Mouse (Mus musculus): ENCODE data around the gene Rprd2. TPM values are rescaled to one million over a fixed set of nuclear protein-coding genes. Genes with fewer than 3 reads are reported as not detected.

The Rprd2 gene
- polyA plus RNA-seq, 1 experiment from 2014 or later: 22.4 TPM

DNA sequence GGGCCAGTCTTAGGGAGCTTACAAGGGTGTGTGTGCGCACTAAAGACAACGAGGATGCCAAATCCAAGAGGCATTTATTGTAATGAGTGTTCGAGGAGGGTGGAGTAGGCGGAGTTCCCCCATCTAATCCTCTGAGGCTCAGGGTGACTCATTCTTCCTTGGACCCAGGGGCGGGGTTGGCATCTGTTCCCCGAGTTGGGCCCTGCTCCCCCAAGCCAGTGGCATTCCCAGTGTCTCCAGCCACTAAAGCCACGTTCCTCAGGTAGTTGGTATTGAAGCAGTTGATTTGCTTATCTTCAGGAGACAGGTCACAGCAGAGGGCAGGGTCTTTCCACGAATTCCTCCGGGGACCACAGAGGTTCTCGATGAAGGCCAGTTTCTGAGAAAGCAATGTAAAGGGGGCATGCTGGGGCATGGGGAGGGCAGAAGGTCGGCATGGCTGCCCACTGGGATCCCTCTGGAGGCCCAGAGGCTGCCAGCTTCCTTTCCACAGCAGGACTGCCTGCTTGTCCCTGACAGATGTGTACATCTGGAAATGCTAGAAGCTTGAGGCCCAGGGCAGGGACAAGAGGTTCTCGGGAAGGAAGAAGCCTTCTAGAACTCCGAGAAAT, 84.5 kb downstream of the Rprd2 start:
- DNase-seq (ENCODE audit: low spot score, missing footprints): no peak
- H3K27ac ChIP-seq (ENCODE audit: low read depth, low read length): no peak overlapping the region
- H3K27me3 ChIP-seq (ENCODE audit: control insufficient read depth, insufficient read depth, low read length): no peaks in the 10 kb centered on the region
- no peaks in the 10 kb centered on the region for H3K4me1 ChIP-seq (ENCODE audit: control insufficient read depth, insufficient read depth, low read length)
- H3K36me3 ChIP-seq (ENCODE audit: control insufficient read depth, insufficient read depth, low read length): peaks cover 6% of the 10 kb centered on the region; the same call in 1 of the 2 replicates
- 76% methylated on average over 13 of the region's 13 CpGs for WGBS
- no peak overlapping the region for H3K4me3 ChIP-seq (ENCODE audit: low read depth, low read length)
- H3K9me3 ChIP-seq (ENCODE audit: control insufficient read depth, low read length): no peaks in the 10 kb centered on the region
- H3K9ac ChIP-seq (ENCODE audit: low read length): no peak overlapping the region
- no peak for ATAC-seq (ENCODE audit: low FRiP score)
- no peak overlapping the region for H3K4me2 ChIP-seq

DNA sequence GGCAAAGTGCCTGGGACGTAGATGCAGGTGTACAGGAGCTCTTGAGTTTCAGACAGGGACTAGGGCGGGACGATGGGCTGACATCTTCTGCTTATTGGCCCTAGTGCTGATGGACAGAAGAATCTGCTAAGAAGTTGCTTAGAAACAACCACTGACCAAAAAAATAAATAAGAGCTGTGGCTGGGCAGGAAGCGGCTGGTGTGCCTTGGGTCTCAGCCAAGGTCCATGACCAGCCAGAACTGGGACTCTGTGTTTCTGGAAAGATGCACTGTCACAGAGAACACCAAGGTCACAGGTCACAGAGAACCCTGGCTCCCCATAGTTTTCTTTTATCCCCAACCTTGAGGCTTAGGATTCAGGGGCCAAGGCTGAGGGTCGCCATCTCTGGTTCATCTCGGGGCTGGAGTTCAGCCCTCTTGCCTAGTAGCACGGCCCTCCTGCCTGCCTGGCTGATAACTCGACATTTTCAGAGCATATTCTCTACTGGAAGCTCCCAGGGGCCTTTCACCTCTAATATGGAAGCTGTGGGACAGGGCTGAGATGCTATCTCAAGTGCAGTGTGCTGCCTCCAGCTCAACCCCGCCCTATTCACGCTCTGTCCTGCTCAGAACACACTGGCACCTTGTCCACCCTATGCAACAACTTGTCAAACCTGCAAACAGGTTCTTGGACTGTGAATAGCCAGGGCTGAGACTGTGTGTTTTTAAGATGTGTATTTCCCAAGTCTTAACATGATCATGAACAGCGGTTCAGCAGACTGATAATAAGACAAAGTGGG, 85.7 kb downstream of the Rprd2 start:
- no peaks in the 10 kb centered on the region for H3K27me3 ChIP-seq (ENCODE audit: control insufficient read depth, insufficient read depth, low read length)
- no peak overlapping the region for H3K9ac ChIP-seq (ENCODE audit: low read length)
- 79% methylated on average over 11 of the region's 11 CpGs for WGBS
- no peak overlapping the region for H3K27ac ChIP-seq (ENCODE audit: low read depth, low read length)
- H3K9me3 ChIP-seq (ENCODE audit: control insufficient read depth, low read length): no peaks in the 10 kb centered on the region
- no peak for ATAC-seq (ENCODE audit: low FRiP score)
- no peaks in the 10 kb centered on the region for H3K4me1 ChIP-seq (ENCODE audit: control insufficient read depth, insufficient read depth, low read length)
- peaks cover 3% of the 10 kb centered on the region; the same call in 1 of the 2 replicates for H3K36me3 ChIP-seq (ENCODE audit: control insufficient read depth, insufficient read depth, low read length)
- no peak overlapping the region for H3K4me3 ChIP-seq (ENCODE audit: low read depth, low read length)
- H3K4me2 ChIP-seq: no peak overlapping the region
- no peak for DNase-seq (ENCODE audit: low spot score, missing footprints)

DNA sequence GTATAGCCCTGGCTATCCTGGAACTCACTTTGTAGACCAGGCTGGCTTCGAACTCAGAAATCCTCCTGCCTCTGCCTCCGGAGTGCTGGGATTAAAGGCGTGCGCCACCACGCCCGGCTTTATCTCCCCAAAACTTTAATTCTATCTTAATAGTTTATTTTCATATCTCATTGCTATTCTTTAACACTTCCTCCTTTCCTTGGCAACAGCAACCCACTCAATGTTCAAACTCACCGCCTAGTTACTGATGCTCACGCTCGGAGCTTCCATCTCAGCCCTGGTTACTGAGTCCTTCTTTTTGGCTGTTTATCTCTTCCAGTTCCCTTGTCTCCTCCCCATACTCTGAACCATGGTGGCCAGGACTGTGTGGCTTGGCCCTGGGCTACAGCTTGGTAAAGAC, 86.4 kb downstream of the Rprd2 start:
- 95% methylated on average over 9 of the region's 9 CpGs for WGBS
- no peaks in the 10 kb centered on the region for H3K9me3 ChIP-seq (ENCODE audit: control insufficient read depth, low read length)
- H3K27me3 ChIP-seq (ENCODE audit: control insufficient read depth, insufficient read depth, low read length): no peaks in the 10 kb centered on the region
- no peak overlapping the region for H3K9ac ChIP-seq (ENCODE audit: low read length)
- H3K4me2 ChIP-seq: no peak overlapping the region
- H3K36me3 ChIP-seq (ENCODE audit: control insufficient read depth, insufficient read depth, low read length): peaks cover 3% of the 10 kb centered on the region; the same call in 1 of the 2 replicates
- ATAC-seq (ENCODE audit: low FRiP score) (no peak), DNase-seq (ENCODE audit: low spot score, missing footprints) (no peak)
- H3K4me1 ChIP-seq (ENCODE audit: control insufficient read depth, insufficient read depth, low read length): no peaks in the 10 kb centered on the region
- no peak overlapping the region for H3K27ac ChIP-seq (ENCODE audit: low read depth, low read length)
- H3K4me3 ChIP-seq (ENCODE audit: low read depth, low read length): no peak overlapping the region

DNA sequence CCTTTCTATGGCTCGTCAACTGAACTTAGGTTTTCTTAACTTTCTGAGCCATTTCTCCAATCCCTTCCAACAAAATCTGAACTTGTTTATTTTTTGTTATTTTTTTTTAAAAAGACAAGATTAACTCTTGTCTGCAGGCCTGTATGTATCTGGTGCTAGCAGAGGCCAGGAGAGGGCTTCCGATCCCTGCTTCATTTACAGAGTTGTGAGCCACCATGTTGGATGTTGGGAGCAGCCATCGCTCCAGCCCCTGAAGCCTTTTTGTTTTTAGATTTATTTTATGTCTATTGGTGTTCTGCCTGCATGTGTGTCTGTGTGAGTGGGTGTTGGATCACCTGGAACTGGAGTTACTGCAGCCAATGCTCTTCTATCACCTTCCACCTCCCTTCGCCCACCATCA, 86.9 kb downstream of the Rprd2 start:
- H3K27ac ChIP-seq (ENCODE audit: low read depth, low read length): no peak overlapping the region

DNA sequence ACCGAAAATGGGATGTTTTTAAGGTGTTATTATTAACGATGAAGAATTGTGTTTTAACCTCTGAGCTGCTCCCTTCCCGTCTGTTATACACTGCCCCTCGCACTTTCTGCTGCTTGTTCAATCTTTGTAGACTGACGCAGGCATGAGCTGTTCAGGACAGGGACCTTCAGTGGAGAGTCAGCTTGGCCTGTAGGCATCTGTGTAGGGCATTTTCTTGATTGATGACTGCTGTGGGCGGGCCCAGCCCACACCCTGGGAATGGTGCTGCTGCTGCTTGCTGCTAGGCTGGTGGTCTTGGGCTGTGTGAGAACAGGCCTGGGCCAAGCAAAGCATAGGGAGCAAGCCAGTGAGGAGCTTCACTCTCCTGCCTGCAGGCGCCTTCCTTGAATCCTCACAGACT, 88.2 kb downstream of the Rprd2 start:
- no peak overlapping the region for H3K27ac ChIP-seq (ENCODE audit: low read depth, low read length)
- H3K4me3 ChIP-seq (ENCODE audit: low read depth, low read length): no peak overlapping the region
- no peaks in the 10 kb centered on the region for H3K27me3 ChIP-seq (ENCODE audit: control insufficient read depth, insufficient read depth, low read length)
- H3K9me3 ChIP-seq (ENCODE audit: control insufficient read depth, low read length): no peaks in the 10 kb centered on the region
- ATAC-seq (ENCODE audit: low FRiP score) (no peak), DNase-seq (ENCODE audit: low spot score, missing footprints) (no peak)
- WGBS: 88% methylated on average over 7 of the region's 7 CpGs
- H3K4me1 ChIP-seq (ENCODE audit: control insufficient read depth, insufficient read depth, low read length): no peaks in the 10 kb centered on the region
- no peak overlapping the region for H3K4me2 ChIP-seq
- H3K36me3 ChIP-seq (ENCODE audit: control insufficient read depth, insufficient read depth, low read length): peaks cover 3% of the 10 kb centered on the region; the same call in 1 of the 2 replicates
- H3K9ac ChIP-seq (ENCODE audit: low read length): no peak overlapping the region

More for the DNA sequence above, 86.9 kb downstream of the Rprd2 start:
- no peaks in the 10 kb centered on the region for H3K9me3 ChIP-seq (ENCODE audit: control insufficient read depth, low read length)
- WGBS: 91% methylated on average over 4 of the region's 4 CpGs
- DNase-seq (ENCODE audit: low spot score, missing footprints) (no peak), ATAC-seq (ENCODE audit: low FRiP score) (no peak)
- H3K36me3 ChIP-seq (ENCODE audit: control insufficient read depth, insufficient read depth, low read length): peaks cover 3% of the 10 kb centered on the region; the same call in 1 of the 2 replicates
- H3K4me3 ChIP-seq (ENCODE audit: low read depth, low read length): no peak overlapping the region
- no peaks in the 10 kb centered on the region for H3K27me3 ChIP-seq (ENCODE audit: control insufficient read depth, insufficient read depth, low read length)
- H3K4me1 ChIP-seq (ENCODE audit: control insufficient read depth, insufficient read depth, low read length): no peaks in the 10 kb centered on the region
- H3K9ac ChIP-seq (ENCODE audit: low read length): no peak overlapping the region
- H3K4me2 ChIP-seq: no peak overlapping the region

DNA sequence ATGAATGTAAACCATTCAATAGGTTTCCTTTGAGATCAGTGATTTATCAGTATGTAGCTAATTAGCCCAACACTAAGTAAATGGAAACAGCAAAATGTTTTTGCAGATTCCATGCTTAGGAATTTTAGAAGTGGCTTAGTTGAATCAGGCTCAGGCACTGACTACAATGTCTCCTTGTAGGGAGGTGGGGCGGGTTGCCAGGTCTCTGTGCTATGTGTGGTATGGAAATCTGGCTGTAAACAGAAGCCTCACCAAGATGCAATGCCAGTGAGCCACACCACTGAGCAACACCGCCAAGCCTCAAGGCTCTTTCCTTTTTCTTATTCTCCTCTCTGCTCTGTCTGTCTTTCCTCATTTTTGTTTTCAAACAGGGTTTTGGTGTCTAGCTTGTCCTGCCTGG, 89.8 kb downstream of the Rprd2 start:
- Histone ChIP-seq H3K4me3 (ENCODE audit: low read depth, low read length) (no peak overlapping the region), H3K4me2 (no peak overlapping the region), H3K27me3 (ENCODE audit: control insufficient read depth, insufficient read depth, low read length) (no peaks in the 10 kb centered on the region), H3K4me1 (ENCODE audit: control insufficient read depth, insufficient read depth, low read length) (no peaks in the 10 kb centered on the region), H3K36me3 (ENCODE audit: control insufficient read depth, insufficient read depth, low read length) (no peaks in the 10 kb centered on the region), H3K27ac (ENCODE audit: low read depth, low read length) (no peak overlapping the region), H3K9me3 (ENCODE audit: control insufficient read depth, low read length) (no peaks in the 10 kb centered on the region), H3K9ac (ENCODE audit: low read length) (no peak overlapping the region)
- 86% methylated on average over 2 of the region's 2 CpGs for WGBS
- DNase-seq (ENCODE audit: low spot score, missing footprints) (no peak), ATAC-seq (ENCODE audit: low FRiP score) (no peak)

DNA sequence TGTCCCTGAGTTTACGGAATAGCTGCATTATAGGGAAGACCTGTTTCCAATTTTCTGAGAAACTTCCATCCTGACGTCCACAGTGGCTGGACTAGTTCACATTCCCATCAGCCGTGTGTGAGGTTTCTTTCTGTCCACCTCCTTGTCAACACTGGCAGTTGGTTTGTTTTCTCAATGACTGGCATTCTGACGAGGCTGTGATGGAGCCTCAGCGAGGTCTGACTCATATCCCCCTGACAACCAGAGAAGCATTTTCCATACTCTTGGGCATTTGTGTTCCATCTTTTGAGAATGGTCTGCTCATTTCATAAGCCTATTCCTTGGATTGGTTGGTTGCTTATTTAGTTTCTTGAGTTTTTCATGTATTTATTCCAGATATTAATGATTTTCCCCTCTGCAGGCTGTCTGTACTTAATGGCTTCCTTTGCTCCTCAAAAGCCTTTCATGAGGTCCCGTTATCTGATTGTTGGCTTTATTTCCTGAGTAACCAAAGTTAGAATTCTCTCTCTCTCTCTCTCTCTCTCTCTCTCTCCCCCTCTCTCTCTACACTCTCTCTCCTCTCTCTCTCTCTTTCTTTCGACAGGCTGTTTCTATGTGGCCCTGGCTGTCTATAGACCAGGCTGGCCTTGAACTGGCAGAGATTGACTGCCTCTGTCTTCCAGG, 91.8 kb downstream of the Rprd2 start:
- no peak for ATAC-seq (ENCODE audit: low FRiP score)
- Histone ChIP-seq H3K9ac (ENCODE audit: low read length) (no peak overlapping the region), H3K4me1 (ENCODE audit: control insufficient read depth, insufficient read depth, low read length) (no peaks in the 10 kb centered on the region), H3K36me3 (ENCODE audit: control insufficient read depth, insufficient read depth, low read length) (no peaks in the 10 kb centered on the region), H3K27ac (ENCODE audit: low read depth, low read length) (no peak overlapping the region), H3K9me3 (ENCODE audit: control insufficient read depth, low read length) (no peaks in the 10 kb centered on the region), H3K4me2 (no peak overlapping the region), H3K27me3 (ENCODE audit: control insufficient read depth, insufficient read depth, low read length) (no peaks in the 10 kb centered on the region), H3K4me3 (ENCODE audit: low read depth, low read length) (no peak overlapping the region)
- no peak for DNase-seq (ENCODE audit: low spot score, missing footprints)
- WGBS: 76% methylated on average over 7 of the region's 7 CpGs

DNA sequence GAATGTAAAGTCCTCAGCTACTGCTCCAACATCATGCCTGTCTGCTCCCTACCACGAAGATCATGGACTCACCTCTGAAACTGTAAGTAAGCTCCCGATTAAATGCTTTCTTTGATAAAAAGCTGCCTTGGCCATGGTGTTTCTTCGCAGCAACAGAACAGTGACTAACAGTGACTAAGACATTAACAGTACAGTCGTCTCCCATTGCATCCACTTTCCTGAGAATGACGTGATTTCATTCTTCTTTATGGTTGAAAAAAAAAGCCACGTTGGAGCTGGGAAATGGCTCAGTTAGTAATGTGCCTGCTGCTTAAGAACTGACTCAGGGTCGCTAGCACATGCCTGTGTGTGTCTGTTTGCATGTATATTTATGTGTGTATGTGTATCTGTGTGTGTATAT, 92.8 kb downstream of the Rprd2 start:
- Histone ChIP-seq H3K9ac (ENCODE audit: low read length) (no peak overlapping the region), H3K27ac (ENCODE audit: low read depth, low read length) (no peak overlapping the region), H3K9me3 (ENCODE audit: control insufficient read depth, low read length) (no peaks in the 10 kb centered on the region), H3K27me3 (ENCODE audit: control insufficient read depth, insufficient read depth, low read length) (no peaks in the 10 kb centered on the region), H3K4me3 (ENCODE audit: low read depth, low read length) (no peak overlapping the region), H3K4me2 (no peak overlapping the region), H3K36me3 (ENCODE audit: control insufficient read depth, insufficient read depth, low read length) (no peaks in the 10 kb centered on the region), H3K4me1 (ENCODE audit: control insufficient read depth, insufficient read depth, low read length) (no peaks in the 10 kb centered on the region)
- ATAC-seq (ENCODE audit: low FRiP score): no peak
- DNase-seq (ENCODE audit: low spot score, missing footprints): no peak
- WGBS: 88% methylated on average over 7 of the region's 7 CpGs

DNA sequence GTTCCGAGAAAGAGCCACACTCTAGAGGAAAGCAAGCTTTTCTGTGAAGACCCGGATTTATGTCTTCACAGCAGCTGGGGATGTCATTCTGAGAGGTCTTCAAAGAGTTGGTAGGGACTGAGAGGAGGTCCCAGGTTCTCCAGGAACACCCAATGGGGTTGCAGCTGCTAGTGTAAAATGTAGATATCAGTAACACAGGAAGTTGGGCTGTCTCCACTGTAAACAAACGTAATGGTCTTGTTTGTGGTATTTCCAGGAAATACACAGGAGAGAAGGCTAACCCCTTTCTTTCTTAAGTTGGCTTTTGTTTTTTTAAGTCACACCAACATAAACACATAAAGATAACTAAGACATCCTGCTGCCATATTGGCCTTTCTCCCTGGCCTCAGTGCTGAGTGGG, 96.3 kb downstream of the Rprd2 start:
- H3K4me1 ChIP-seq (ENCODE audit: control insufficient read depth, insufficient read depth, low read length): no peaks in the 10 kb centered on the region
- H3K9me3 ChIP-seq (ENCODE audit: control insufficient read depth, low read length): no peaks in the 10 kb centered on the region
- H3K27ac ChIP-seq (ENCODE audit: low read depth, low read length): no peak overlapping the region
- no peak overlapping the region for H3K4me2 ChIP-seq
- no peaks in the 10 kb centered on the region for H3K27me3 ChIP-seq (ENCODE audit: control insufficient read depth, insufficient read depth, low read length)
- no peak for DNase-seq (ENCODE audit: low spot score, missing footprints)
- no peaks in the 10 kb centered on the region for H3K36me3 ChIP-seq (ENCODE audit: control insufficient read depth, insufficient read depth, low read length)
- WGBS: 74% methylated on average over 3 of the region's 3 CpGs
- H3K9ac ChIP-seq (ENCODE audit: low read length): no peak overlapping the region
- H3K4me3 ChIP-seq (ENCODE audit: low read depth, low read length): no peak overlapping the region
- no peak for ATAC-seq (ENCODE audit: low FRiP score)

Measured in midbrain, embryonic 11.5 days (tissue).